Mouse (Mus musculus) heart, embryonic 14.5 days (tissue): ENCODE data around the gene Art4. TPM values are rescaled to one million over a fixed set of nuclear protein-coding genes. Genes with fewer than 3 reads are reported as not detected.

Source experiments
- ATAC-seq: fragments of 200-750 bp; cut with Nextera tagmentation; 2 replicates; pipeline ENCODE4 v1.8.0; 2017; ENCODE audit warnings: low read depth, moderate TSS enrichment; ENCODE audit not compliant: insufficient number of reproducible peaks, insufficient read depth, low FRiP score
- H3K27ac ChIP-seq, 2 experiments: fragments of 200-500 bp in 1 of 2; fragments of 300-500 bp in 1 of 2; sonication (generic) in 1 of 2; replicated peaks in 1 of 2; 2 replicates each; pipeline ENCODE4 v1.5.1; 2012 to 2014; ENCODE audit warnings: low read depth in 2 of 2, low read length in 2 of 2, control low read depth in 1 of 2, mild to moderate bottlenecking in 1 of 2, mixed read lengths in 1 of 2; ENCODE audit not compliant: control insufficient read depth in 1 of 2, insufficient read depth in 1 of 2
- H3K27me3 ChIP-seq: fragments of 300-500 bp; sonication (generic); 2 replicates; pipeline ENCODE4 v1.6.1; 2014; ENCODE audit warnings: mild to moderate bottlenecking, low read length, control low read depth; ENCODE audit not compliant: control insufficient read depth, insufficient read depth
- H3K36me3 ChIP-seq: fragments of 300-500 bp; sonication (generic); 2 replicates; pipeline ENCODE4 v1.6.1; 2014; ENCODE audit warnings: mild to moderate bottlenecking, control low read depth, low read length, mixed read lengths; ENCODE audit not compliant: control insufficient read depth, insufficient read depth
- H3K4me1 ChIP-seq, 2 experiments: fragments of 200-500 bp in 1 of 2; fragments of 300-500 bp in 1 of 2; sonication (generic) in 1 of 2; 2 replicates each; pipeline ENCODE4 v1.6.1; 2012 to 2014; ENCODE audit warnings: low read length in 2 of 2, control low read depth in 1 of 2, mixed read lengths in 1 of 2; ENCODE audit not compliant: control insufficient read depth in 2 of 2, insufficient read depth in 2 of 2
- H3K4me2 ChIP-seq: fragments of 300-500 bp; sonication (generic); 2 replicates; pipeline ENCODE4 v1.6.1; 2014; ENCODE audit warnings: mild to moderate bottlenecking, low read length
- H3K4me3 ChIP-seq, 2 experiments: fragments of 200-500 bp in 1 of 2; fragments of 300-500 bp in 1 of 2; sonication (generic) in 1 of 2; 2 replicates each; pipeline ENCODE4 v1.5.1; 2012 to 2014; ENCODE audit warnings: low read length in 2 of 2, mild to moderate bottlenecking in 2 of 2, control low read depth in 1 of 2, low read depth in 1 of 2, moderate library complexity in 1 of 2; ENCODE audit not compliant: control insufficient read depth in 1 of 2, insufficient read depth in 1 of 2
- H3K9ac ChIP-seq: fragments of 300-500 bp; sonication (generic); 2 replicates; pipeline ENCODE4 v1.6.1; 2014; ENCODE audit warnings: mild to moderate bottlenecking, low read length
- H3K9me3 ChIP-seq: fragments of 300-500 bp; sonication (generic); 2 replicates; pipeline ENCODE4 v1.6.1; 2016; ENCODE audit warnings: low read length, control low read depth; ENCODE audit not compliant: control insufficient read depth
- WGBS: fragments of 180-500 bp; shearing (Covaris S2); extraction: QIAGEN DNeasy Blood & Tissue Kit; methylation state at CpG from one replicate; pipeline ENCODE4 v1.1.7; 2014; 5-methylcytosine and 5-hydroxymethylcytosine counted together
- polyA plus RNA-seq: library from polyadenylated mRNA; unstranded; fragments of >200 nt; fragmentation: Nextera tagmentation; extraction: Ambion mirVana; gene quantifications from 2 replicates; pipeline ENCODE4 v1.2.1, GENCODE M21; 2014

Art4 gene
- 9.5 and 11.2 TPM in 2 replicates for polyA plus RNA-seq

- Histone ChIP-seq H3K27me3 (no peaks in the 10 kb centered on the region), H3K4me3 (peak within 1 kb of the TSS; percentile 36 to 38), H3K36me3 (no peaks in the 10 kb centered on the region), H3K4me2 (peak within 1 kb of the TSS; percentile 65), H3K27ac (peak within 1 kb of the TSS; percentile 89 to 93), H3K9me3 (no peaks in the 10 kb centered on the region), H3K9ac (peak within 1 kb of the TSS; percentile 70), H3K4me1 (peaks cover 33 to 46% of the 10 kb centered on the region in 2 experiments)
- WGBS: 10% methylated on average over 18 of the region's 18 CpGs
- ATAC-seq: peak; percentile 68
These were observed at the start of gene Art4 for GRCm38 (mm10) chr6:136857186-136857872. Gene Art4 (minus strand): TSS chr6:136857733.

- Histone ChIP-seq H3K27me3 (no peaks in the 10 kb centered on the region), H3K9me3 (no peaks in the 10 kb centered on the region), H3K36me3 (no peaks in the 10 kb centered on the region), H3K4me1 (peaks cover 15 to 16% of the 10 kb centered on the region in 2 experiments), H3K9ac (no peak overlapping the region), H3K4me3 (no peak overlapping the region), H3K4me2 (no peak overlapping the region), H3K27ac (no peak overlapping the region)
- ATAC-seq: no peak
- 81% methylated on average over 10 of the region's 10 CpGs for WGBS
These were observed 49.4 kb upstream of the Art4 start for GRCm38 (mm10) chr6:136906937-136907293.

GRCm38 (mm10) chr6:136906283-136906936 lies 48.9 kb upstream of the Art4 start:
- no peak overlapping the region for H3K4me3 ChIP-seq
- no peak for ATAC-seq
- peaks cover 15 to 16% of the 10 kb centered on the region in 2 experiments for H3K4me1 ChIP-seq
- no peaks in the 10 kb centered on the region for H3K36me3 ChIP-seq
- H3K9ac ChIP-seq: no peak overlapping the region
- H3K27ac ChIP-seq: no peak overlapping the region
- H3K27me3 ChIP-seq: no peaks in the 10 kb centered on the region
- no peak overlapping the region for H3K4me2 ChIP-seq
- 67% methylated on average over 19 of the region's 19 CpGs for WGBS
- no peaks in the 10 kb centered on the region for H3K9me3 ChIP-seq

- Histone ChIP-seq H3K4me3 (no peak overlapping the region), H3K27ac (no peak overlapping the region), H3K4me2 (no peak overlapping the region), H3K36me3 (no peaks in the 10 kb centered on the region), H3K27me3 (no peaks in the 10 kb centered on the region), H3K4me1 (peaks cover 6 to 7% of the 10 kb centered on the region in 2 experiments; a peak in 2 of 4 replicates), H3K9ac (no peak overlapping the region), H3K9me3 (no peaks in the 10 kb centered on the region)
- no peak for ATAC-seq
- WGBS: 70% methylated on average over 8 of the region's 8 CpGs
These were observed 46.4 kb upstream of the Art4 start for GRCm38 (mm10) chr6:136903885-136904470.

- Histone ChIP-seq H3K9me3 (no peaks in the 10 kb centered on the region), H3K27me3 (no peaks in the 10 kb centered on the region), H3K4me3 (no peak overlapping the region), H3K36me3 (no peaks in the 10 kb centered on the region), H3K27ac (no peak overlapping the region), H3K9ac (no peak overlapping the region), H3K4me1 (peaks cover 10% of the 10 kb centered on the region in 2 experiments; a peak in 3 of 4 replicates), H3K4me2 (no peak overlapping the region)
- ATAC-seq: no peak
- 83% methylated on average over 9 of the region's 9 CpGs for WGBS
These were observed 45.0 kb upstream of the Art4 start for GRCm38 (mm10) chr6:136902527-136902926.

GRCm38 (mm10) chr6:136901010-136901409 lies 43.5 kb upstream of the Art4 start:
- H3K27me3 ChIP-seq: no peaks in the 10 kb centered on the region
- H3K4me1 ChIP-seq: peaks cover 4 to 7% of the 10 kb centered on the region in 2 experiments
- H3K4me3 ChIP-seq: no peak overlapping the region
- no peak for ATAC-seq
- no peaks in the 10 kb centered on the region for H3K36me3 ChIP-seq
- H3K4me2 ChIP-seq: no peak overlapping the region
- H3K9me3 ChIP-seq: no peaks in the 10 kb centered on the region
- no peak overlapping the region for H3K9ac ChIP-seq
- no peak overlapping the region for H3K27ac ChIP-seq
- WGBS: 70% methylated on average over 2 of the region's 2 CpGs

- H3K4me1 ChIP-seq: peaks cover 4 to 7% of the 10 kb centered on the region in 2 experiments
- no peaks in the 10 kb centered on the region for H3K36me3 ChIP-seq
- H3K9me3 ChIP-seq: no peaks in the 10 kb centered on the region
- ATAC-seq: no peak
- no peak overlapping the region for H3K9ac ChIP-seq
- H3K27ac ChIP-seq: no peak overlapping the region
- no peak overlapping the region for H3K4me2 ChIP-seq
- H3K4me3 ChIP-seq: no peak overlapping the region
- WGBS: 44% methylated on average over 4 of the region's 4 CpGs
- H3K27me3 ChIP-seq: no peaks in the 10 kb centered on the region
These were observed 43.0 kb upstream of the Art4 start for GRCm38 (mm10) chr6:136900369-136901009.
